Mouse (Mus musculus) stomach, postnatal 0 days (tissue): ENCODE results near the gene Robo2.

Experiments
- CTCF ChIP-seq: IDR thresholded peaks from 2 replicates; pipeline ENCODE4 v1.5.1; 2016; ENCODE audit warnings: antibody characterized with exemption, low read depth, mild to moderate bottlenecking, moderate library complexity
- EP300 ChIP-seq: optimal IDR thresholded peaks from 2 replicates; pipeline ENCODE3; 2016; ENCODE audit warnings: antibody characterized with exemption

DNA sequence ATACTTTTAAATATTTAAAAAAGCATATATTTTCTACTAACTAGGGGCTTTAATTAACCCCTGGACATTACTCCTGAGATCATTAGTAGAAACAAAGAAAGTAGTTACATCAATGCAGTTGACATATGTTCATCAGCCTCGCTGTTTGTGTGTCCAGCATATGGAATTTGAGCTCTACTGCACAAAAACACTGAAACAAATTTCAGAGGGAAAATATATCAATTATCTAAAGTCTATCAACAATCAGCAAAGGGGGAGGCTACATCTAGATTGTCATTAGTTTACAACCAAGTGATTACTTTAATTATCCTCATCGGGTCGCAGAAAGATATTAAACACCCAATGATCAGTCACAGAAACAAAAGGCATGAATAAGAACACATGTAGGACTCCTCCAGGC is 38.2 kb downstream of the Robo2 start:
- TF ChIP-seq CTCF = no peak
- no peak for TF ChIP-seq EP300
